Mouse (Mus musculus): ENCODE measurements at regions not wholly inside any gene's neighbourhood (a gene's known extent, or its start where the extent isn't known, plus 50 kb on each side); places are given as distances from the start of the nearest gene placed in this dataset.
"Not testable (repeated sequence)": the region's sequence is repeated elsewhere in the genome, so short reads cannot be mapped to it uniquely, and the experiment has no call there.

DNA sequence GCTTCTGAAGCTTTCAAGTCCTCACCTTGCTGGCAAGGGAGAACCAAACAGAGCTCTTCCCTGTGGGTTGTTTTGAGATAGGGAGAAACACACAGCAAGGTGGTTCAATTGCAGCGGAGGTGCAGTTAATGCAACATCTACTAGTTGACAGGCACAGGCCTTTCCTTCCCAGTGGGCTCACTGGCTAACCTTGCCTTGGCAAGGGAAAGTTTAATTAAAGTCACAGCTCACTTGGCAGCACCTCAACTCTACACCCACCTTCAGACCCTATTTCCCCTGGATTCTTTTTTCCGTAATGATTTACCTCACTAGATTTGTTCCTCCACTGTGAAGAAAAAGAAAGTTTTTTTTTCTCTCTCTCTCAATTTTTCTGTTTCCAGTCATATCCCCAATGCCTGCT is 314.5 kb downstream of the Tlr4 start:
- ATAC-seq (ENCODE audit: low TSS enrichment): no peak

DNA sequence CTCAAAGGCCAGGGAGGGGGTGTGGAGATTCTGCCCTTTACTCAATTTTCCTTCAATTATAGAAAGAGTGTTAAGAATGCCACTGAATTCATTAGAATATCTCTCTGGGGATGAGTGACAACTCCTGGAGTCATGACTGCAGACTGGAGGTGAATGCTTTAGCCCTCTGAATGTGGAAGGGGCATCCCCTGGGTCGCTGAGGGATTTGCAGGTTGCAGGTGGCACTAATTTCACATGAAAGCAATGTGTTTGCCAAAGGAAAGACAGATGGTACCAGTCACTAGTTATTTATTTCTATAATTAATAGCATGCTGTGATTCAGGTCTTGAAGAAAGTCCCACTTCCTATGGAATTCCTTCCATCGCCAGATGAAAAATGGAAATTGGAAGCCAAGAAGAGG is 321.1 kb downstream of the Tlr4 start:
- no peak for ATAC-seq (ENCODE audit: low TSS enrichment)

GRCm38 (mm10) chr4:67162673-67163072 is 335.3 kb downstream of the Tlr4 start:
- ATAC-seq (ENCODE audit: low TSS enrichment): peak; percentile 52; the same call in 1 of the 2 replicates

- ATAC-seq (ENCODE audit: low TSS enrichment): no peak
Observed at GRCm38 (mm10) chr4:67167720-67168119, 340.3 kb downstream of the Tlr4 start.

GRCm38 (mm10) chr4:67187725-67188510 is 360.5 kb downstream of the Tlr4 start:
- no peak for ATAC-seq (ENCODE audit: low TSS enrichment)

DNA sequence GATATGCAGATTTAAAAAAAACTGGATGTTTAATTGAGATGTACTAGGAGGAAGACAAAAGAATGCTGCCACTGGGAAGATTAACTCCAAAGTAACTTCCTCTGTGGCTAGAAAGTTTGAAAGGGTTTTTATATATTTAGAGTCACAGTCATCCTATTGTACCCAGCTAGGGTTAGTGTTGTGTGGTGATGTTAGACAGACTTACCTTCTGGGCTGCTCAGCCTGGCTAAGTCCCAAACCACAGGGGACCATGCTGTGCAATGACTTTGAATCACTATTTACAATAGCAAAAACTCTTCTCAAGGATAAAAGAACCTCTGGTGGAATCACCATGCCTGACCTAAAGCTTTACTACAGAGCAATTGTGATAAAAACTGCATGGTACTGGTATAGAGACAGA is 363.2 kb downstream of the Tlr4 start:
- no peak for ATAC-seq (ENCODE audit: low TSS enrichment)

GRCm38 (mm10) chr4:67194425-67194824 is 367.0 kb downstream of the Tlr4 start:
- no peak for ATAC-seq (ENCODE audit: low TSS enrichment)

DNA sequence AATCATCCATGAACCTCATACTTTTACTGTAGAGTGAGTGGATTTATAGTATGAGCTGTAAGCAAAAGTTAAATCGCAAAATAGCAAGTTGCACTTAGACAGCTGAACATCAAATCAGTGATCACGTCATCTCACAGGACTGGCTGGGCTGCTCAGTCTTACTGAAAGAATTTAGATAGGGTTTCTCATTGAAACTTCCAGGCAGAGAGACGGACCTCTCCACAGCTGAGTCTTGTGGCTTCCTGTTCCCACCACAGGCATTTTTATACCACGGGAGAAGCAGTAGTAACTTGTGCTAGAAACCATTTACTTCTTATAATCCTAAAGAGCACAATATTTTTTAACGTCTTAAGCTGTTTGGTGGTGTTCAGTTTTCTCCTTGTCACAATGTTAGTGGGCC is 369.5 kb downstream of the Tlr4 start:
- no peak; the same call in none of the 2 replicates for ATAC-seq (ENCODE audit: low TSS enrichment)

- ATAC-seq (ENCODE audit: low TSS enrichment): not testable (repeated sequence)
Observed at GRCm38 (mm10) chr4:67208406-67208805, 381.0 kb downstream of the Tlr4 start.

GRCm38 (mm10) chr4:67213363-67213762 is 386.0 kb downstream of the Tlr4 start:
- no peak for ATAC-seq (ENCODE audit: low TSS enrichment)

DNA sequence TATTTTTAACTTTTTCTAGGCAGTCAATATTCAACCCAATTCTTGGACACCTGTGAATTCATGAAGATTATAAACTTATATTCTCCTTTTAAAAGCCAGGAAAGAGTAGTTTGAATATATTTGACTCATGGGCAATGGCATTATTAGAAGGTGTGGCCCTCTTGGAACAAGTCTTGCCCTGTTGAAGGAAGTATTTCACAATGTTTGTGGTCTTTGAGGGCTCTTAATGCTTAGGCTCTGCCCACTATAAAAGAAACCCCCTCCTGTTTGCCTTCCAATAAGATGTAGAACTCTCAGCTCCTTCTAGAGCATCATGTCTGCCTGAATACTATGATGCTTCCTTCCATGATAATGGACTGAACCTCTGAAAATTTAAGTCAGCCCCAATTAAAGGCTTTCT is 397.1 kb downstream of the Tlr4 start:
- ATAC-seq (ENCODE audit: low TSS enrichment): no peak

DNA sequence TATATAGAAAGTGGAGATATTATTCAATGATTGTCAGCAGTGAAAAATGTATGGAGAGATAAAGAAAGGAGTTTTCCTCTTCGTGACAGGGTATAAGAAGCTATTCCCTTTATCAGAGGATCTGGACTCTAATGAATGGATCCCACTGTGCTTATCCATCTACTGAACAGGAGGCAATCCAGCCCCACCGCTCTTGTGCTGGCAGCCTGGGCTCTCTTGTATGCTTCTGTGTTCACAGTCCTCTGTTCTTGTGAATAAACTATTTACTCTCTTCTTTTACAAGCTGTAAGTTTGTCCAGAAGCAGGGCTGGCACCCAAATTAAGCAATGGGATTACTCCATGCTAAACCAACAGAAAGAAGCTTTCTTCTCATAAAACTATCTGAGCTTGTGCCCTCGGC is 401.8 kb downstream of the Tlr4 start:
- no peak for ATAC-seq (ENCODE audit: low TSS enrichment)

DNA sequence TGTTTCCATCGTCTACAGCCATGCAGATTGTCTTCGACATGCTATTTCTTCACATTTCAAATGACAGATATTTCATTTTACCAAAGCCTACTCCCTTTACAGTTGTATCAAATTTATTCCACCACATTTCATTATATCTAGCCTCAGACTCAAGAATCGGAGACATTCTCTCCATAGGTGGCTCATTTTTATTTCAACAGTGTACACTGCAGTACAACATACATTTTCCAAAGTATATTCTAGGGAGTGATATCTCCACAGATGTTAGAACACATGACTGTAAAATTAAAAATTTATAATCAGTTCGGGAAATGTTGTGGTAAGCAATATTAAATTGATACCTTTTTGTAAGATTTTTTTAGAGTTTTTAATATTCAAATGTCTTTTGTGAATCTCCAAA is 446.2 kb downstream of the Tlr4 start:
- ATAC-seq (ENCODE audit: low TSS enrichment): no peak

DNA sequence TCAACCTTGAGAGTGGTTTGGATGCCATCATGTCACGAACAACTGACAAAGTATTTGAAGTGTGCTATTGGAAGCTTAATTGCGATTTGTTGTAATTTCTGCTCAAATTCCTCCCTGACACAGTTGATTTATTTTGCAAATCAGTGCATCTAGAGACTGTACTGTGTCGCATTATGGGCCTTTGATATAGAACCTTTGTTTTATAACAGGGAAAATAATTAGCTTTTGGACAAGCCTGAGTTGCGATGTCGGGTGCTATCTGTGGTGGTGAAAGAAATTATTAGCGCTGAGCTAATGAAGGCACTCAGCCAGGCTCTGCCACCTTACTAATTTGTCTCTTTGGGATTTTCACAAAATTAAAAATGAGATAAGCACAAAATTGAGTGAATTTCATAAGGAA is 473.6 kb downstream of the Tlr4 start:
- no peak for ATAC-seq (ENCODE audit: low TSS enrichment)

DNA sequence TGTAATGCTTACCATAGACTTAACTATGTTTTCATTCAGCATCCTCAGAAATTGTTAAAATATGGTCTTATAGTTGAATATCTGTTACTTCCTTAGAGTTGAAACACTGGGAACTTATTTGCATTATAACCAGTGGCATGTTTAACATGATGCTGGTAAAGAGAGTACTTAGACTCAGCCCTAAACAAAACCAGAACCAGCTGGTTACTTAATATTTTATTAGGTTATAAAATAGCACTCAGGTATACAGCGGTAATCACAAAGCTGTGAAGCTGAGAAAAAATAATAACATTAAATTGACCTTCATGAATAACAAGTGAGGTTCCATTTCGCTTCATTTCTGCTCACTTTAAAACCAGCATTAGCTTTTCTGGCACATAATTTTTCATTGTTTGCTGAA is 474.4 kb downstream of the Tlr4 start:
- ATAC-seq (ENCODE audit: low TSS enrichment): no peak

DNA sequence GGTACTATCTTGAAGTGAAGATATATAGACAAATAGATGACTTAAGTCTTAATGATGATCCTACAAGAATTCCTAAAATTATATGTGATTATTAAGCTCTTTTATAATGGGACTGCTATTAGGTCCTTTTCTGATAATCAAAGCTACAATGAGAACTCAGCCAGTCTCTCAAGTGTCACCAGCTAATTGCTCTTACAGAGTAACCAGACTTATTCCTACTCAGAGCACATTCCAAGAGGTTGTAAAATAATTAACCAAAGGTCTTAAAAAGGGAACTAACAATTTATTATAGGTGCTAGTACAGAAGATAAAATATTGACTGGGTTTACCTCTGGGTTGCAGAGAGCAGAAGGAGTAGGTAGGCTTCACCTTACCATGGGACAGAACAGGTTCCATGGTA is 492.7 kb downstream of the Tlr4 start:
- not testable (repeated sequence) for ATAC-seq (ENCODE audit: low TSS enrichment)

Data from frontal cortex, adult (tissue).